ENCODE assay signal across 8 mouse cellular contexts in the genomic region with DNA sequence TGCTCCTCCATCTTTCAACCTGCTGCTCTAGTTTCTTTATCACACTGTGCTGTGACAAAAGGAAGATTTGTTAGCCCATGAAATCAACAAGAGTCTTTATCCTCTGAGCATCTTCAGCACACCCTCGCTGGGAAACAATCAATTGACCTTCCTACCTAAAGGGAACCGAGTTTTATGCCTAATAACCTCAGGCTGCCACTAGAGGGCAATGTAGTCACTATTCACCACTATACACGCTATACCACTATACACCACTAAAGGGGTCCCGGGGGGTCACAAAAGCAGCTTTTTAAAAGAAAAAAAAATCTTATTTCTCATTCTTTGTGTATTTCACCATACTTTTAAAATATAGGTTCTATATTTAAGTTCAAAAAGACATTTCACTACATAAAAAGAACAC. TPM values are rescaled to one million over a fixed set of nuclear protein-coding genes. Genes with fewer than 3 reads are reported as not detected.
DNase-seq lines count a peak whose midpoint lies in the region; ATAC-seq and TF ChIP-seq lines count a peak whose summit lies in the region.

No protein-coding gene starts in this region.

- DNase-seq in layer of hippocampus, adult 18-20 months (ENCODE audit: low spot score in 2 of 2): peak; percentile 18 to 74
- DNase-seq in layer of hippocampus, postnatal 36 days: no peak
- peak; percentile 49 for DNase-seq in ES-E14 (ENCODE audit: low read depth, low spot score)
- peak; percentile 77 for DNase-seq in cerebellum, adult 9-10 months
- peak; percentile 88 for DNase-seq in hindbrain, postnatal 0 days (ENCODE audit: low spot score)
- peak; percentile 60 for DNase-seq in limb, embryonic 11.5 days (ENCODE audit: low spot score)
- DNase-seq in testis, postnatal 10 days (ENCODE audit: low spot score): no peak

- H3K4me1 ChIP-seq in ES-E14 (ENCODE audit: control insufficient read depth in 2 of 2, insufficient read depth in 2 of 2, low read length in 2 of 2, poor library complexity in 1 of 2): 0 out of 4 replicates have a peak, but pooled peaks cover 0 to 3% of the 10 kb centered on the region in 2 experiments
- H3K4me1 ChIP-seq in hindbrain, postnatal 0 days (ENCODE audit: insufficient read depth, low read length): peaks cover 15% of the 10 kb centered on the region
- H3K4me1 ChIP-seq in limb, embryonic 11.5 days (ENCODE audit: control insufficient read depth, insufficient read depth, low read length): 0 out of 2 replicates have a peak, but pooled peaks cover 6% of the 10 kb centered on the region
- peaks cover 18% of the 10 kb centered on the region for H3K4me1 ChIP-seq in midbrain, embryonic 15.5 days

- no peaks in the 10 kb centered on the region for H3K36me3 ChIP-seq in ES-E14 (ENCODE audit: control insufficient read depth, insufficient read depth, low read length, poor library complexity, severe bottlenecking)
- H3K36me3 ChIP-seq in hindbrain, postnatal 0 days (ENCODE audit: insufficient read depth, low read length): no peaks in the 10 kb centered on the region
- H3K36me3 ChIP-seq in limb, embryonic 11.5 days (ENCODE audit: control insufficient read depth, insufficient read depth, low read length): no peaks in the 10 kb centered on the region
- no peaks in the 10 kb centered on the region for H3K36me3 ChIP-seq in midbrain, embryonic 15.5 days (replicated peaks)

- H3K27me3 ChIP-seq in hindbrain, postnatal 0 days (ENCODE audit: insufficient read depth, low read length): no peaks in the 10 kb centered on the region
- H3K27me3 ChIP-seq in limb, embryonic 11.5 days (ENCODE audit: control insufficient read depth, insufficient read depth, low read length): no peaks in the 10 kb centered on the region
- 0 out of 2 replicates have a peak, but pooled peaks cover 4% of the 10 kb centered on the region for H3K27me3 ChIP-seq in midbrain, embryonic 15.5 days (replicated peaks)

- in situ Hi-C loops in ES-E14 (cut with MboI; ENCODE audit: low sequenced_read_pairs in 2 of 2, unreplicated experiment in 2 of 2): no loop called here

- ATAC-seq in hindbrain, postnatal 0 days: peak; percentile 69; the same call in 1 of the 2 replicates
- ATAC-seq in limb, embryonic 11.5 days (ENCODE audit: insufficient number of reproducible peaks, low FRiP score, low TSS enrichment, low read depth): no peak
- ATAC-seq in midbrain, embryonic 15.5 days (replicated peaks): peak; percentile 50; the same call in 1 of the 2 replicates

- H3K9ac ChIP-seq in ES-E14 (ENCODE audit: insufficient read depth, low read depth, low read length, poor library complexity, severe bottlenecking): no peak overlapping the region
- no peak overlapping the region for H3K9ac ChIP-seq in hindbrain, postnatal 0 days (replicated peaks; ENCODE audit: low read length)
- H3K9ac ChIP-seq in limb, embryonic 11.5 days (ENCODE audit: low read length): no peak overlapping the region
- no peak overlapping the region for H3K9ac ChIP-seq in midbrain, embryonic 15.5 days

- H3K9me3 ChIP-seq in ES-E14 (ENCODE audit: control insufficient read depth, insufficient read depth, low read depth, low read length): no peaks in the 10 kb centered on the region
- H3K9me3 ChIP-seq in hindbrain, postnatal 0 days (ENCODE audit: low read length): no peaks in the 10 kb centered on the region
- no peaks in the 10 kb centered on the region for H3K9me3 ChIP-seq in limb, embryonic 11.5 days (ENCODE audit: control insufficient read depth, low read length)
- no peaks in the 10 kb centered on the region for H3K9me3 ChIP-seq in midbrain, embryonic 15.5 days

- TF ChIP-seq CTCF in hindbrain, postnatal 0 days (IDR thresholded peaks at IDR 0.05; ENCODE audit: low read depth): peak; percentile 88

- H3K4me3 ChIP-seq in ES-E14 (ENCODE audit: insufficient read depth in 1 of 2, low read depth in 1 of 2, low read length in 2 of 2, poor library complexity in 1 of 2, severe bottlenecking in 1 of 2): no peak overlapping the region
- no peak overlapping the region for H3K4me3 ChIP-seq in hindbrain, postnatal 0 days (ENCODE audit: low read length)
- no peak overlapping the region for H3K4me3 ChIP-seq in limb, embryonic 11.5 days (ENCODE audit: low read depth, low read length)
- H3K4me3 ChIP-seq in midbrain, embryonic 15.5 days: no peak overlapping the region

- no peak overlapping the region for H3K27ac ChIP-seq in ES-E14 (ENCODE audit: insufficient read depth, low read depth, low read length, poor library complexity, severe bottlenecking)
- H3K27ac ChIP-seq in hindbrain, postnatal 0 days: no peak overlapping the region
- H3K27ac ChIP-seq in limb, embryonic 11.5 days (replicated peaks; ENCODE audit: low read depth, low read length): no peak overlapping the region
- no peak overlapping the region for H3K27ac ChIP-seq in midbrain, embryonic 15.5 days

- WGBS in hindbrain, postnatal 0 days: 7% methylated on average over 4 of the region's 4 CpGs
- WGBS in limb, embryonic 11.5 days: 14% methylated on average over 4 of the region's 4 CpGs
- WGBS in midbrain, embryonic 15.5 days: 10% methylated on average over 4 of the region's 4 CpGs

- no peak overlapping the region for H3K4me2 ChIP-seq in hindbrain, postnatal 0 days (ENCODE audit: low read depth, low read length)
- no peak overlapping the region for H3K4me2 ChIP-seq in limb, embryonic 11.5 days (ENCODE audit: low read depth, severe bottlenecking)
- H3K4me2 ChIP-seq in midbrain, embryonic 15.5 days: no peak overlapping the region

TF ChIP-seq in ES-E14, 5 proteins besides CTCF, POLR2A, EP300 and RAD21:
- TF ChIP-seq ZC3H11A (IDR thresholded peaks at IDR 0.05; ENCODE audit: borderline replicate concordance, low read depth, low read length) (peak; percentile 26; the same call in 1 of the 2 replicates), ZNF384 (IDR thresholded peaks at IDR 0.05; ENCODE audit: low read depth, low read length) (no peak)

RNA-seq across cellular contexts. Expression of a gene that starts 15.9 kb away (rescaled TPM):
- 10 to 100 TPM; 33.8 to 38.8 TPM for total RNA-seq in layer of hippocampus, adult 18-20 months (2021)
- total RNA-seq in layer of hippocampus, postnatal 36 days (2021): 10 to 100 TPM; 40.3 to 49.3 TPM
- 1.8 and 2.3 TPM in 2 replicates for total RNA-seq in ES-E14 (2012; rRNA removed)
- total RNA-seq in hindbrain, postnatal 0 days (2014; rRNA removed): 14.0 and 20.7 TPM in 2 replicates
- 6.7 and 7.7 TPM in 2 replicates for polyA plus RNA-seq in hindbrain, postnatal 0 days (2015; fragmentation: Nextera tagmentation; extraction: Ambion mirVana)
- polyA plus RNA-seq in limb, embryonic 11.5 days (2014; fragmentation: Nextera tagmentation; extraction: Ambion mirVana): 2.0 and 2.3 TPM in 2 replicates
- 11.2 and 12.4 TPM in 2 replicates for polyA plus RNA-seq in midbrain, embryonic 15.5 days (2015; fragmentation: Nextera tagmentation; extraction: Ambion mirVana)

Comparison
In these comparisons a context has a peak if more than half of its experiments do, and no peak if none do; other contexts are left out.
1. DNase-seq: peak in layer of hippocampus, adult 18-20 months (2 of 2), ES-E14 (single experiment), cerebellum, adult 9-10 months (single experiment), hindbrain, postnatal 0 days (single experiment) and limb, embryonic 11.5 days (single experiment); none in layer of hippocampus, postnatal 36 days (0 of 2) and testis, postnatal 10 days (single experiment).